Mouse (Mus musculus) spleen, postnatal 14 days (tissue): ENCODE measurements around the gene Schip1.

Experiments used
- DNase-seq, 2 experiments: peaks; one replicate each; pipeline ENCODE4 v3.0.0; 2021 to 2022; ENCODE audit warnings: low spot score in 2 of 2

The Schip1 gene

GRCm38 (mm10) chr3:68583771-68584511, 519.3 kb downstream of the Schip1 start:
- DNase-seq, result no peak

DNA sequence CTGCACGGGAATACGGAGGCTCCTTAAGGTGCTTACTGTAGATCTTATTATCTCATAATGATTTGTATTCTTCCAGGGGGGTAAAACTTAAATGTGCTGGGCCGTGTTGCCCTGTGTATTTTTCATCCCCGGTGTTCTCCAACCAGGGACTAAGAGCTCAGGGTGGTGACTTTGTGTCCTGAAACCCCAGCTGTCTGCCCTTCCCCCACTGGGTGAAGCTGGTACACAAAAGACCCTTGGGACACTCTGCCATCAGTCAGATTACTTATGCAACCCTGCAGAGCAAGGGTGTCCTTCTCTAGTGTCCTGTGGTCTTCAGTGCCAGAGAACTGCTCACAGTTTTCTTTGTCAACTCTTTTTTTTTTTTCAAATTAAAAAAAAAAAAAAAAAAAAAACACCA, 520.6 kb downstream of the Schip1 start:
- DNase-seq, result no peak

DNA sequence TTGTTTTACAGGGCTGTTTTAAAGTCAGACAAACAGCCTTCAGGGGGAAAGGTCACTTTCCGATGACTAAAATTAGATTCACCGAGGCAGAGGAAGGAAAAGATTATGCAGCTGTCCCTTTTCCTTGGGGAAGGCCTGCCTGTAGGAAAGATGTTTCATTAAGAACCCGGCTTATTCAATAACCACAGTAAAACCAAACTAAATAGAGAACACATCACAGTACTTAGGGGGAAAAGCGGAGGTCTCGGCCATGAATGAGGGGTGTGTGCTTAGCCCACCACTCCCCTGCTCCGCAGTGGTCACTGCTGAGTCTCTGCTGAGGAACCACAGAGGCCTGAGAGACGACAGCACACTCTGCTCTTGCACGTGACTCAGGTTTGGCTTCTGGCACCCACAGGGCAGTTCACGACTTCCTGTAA, 522.1 kb downstream of the Schip1 start:
- no peak for DNase-seq

DNA sequence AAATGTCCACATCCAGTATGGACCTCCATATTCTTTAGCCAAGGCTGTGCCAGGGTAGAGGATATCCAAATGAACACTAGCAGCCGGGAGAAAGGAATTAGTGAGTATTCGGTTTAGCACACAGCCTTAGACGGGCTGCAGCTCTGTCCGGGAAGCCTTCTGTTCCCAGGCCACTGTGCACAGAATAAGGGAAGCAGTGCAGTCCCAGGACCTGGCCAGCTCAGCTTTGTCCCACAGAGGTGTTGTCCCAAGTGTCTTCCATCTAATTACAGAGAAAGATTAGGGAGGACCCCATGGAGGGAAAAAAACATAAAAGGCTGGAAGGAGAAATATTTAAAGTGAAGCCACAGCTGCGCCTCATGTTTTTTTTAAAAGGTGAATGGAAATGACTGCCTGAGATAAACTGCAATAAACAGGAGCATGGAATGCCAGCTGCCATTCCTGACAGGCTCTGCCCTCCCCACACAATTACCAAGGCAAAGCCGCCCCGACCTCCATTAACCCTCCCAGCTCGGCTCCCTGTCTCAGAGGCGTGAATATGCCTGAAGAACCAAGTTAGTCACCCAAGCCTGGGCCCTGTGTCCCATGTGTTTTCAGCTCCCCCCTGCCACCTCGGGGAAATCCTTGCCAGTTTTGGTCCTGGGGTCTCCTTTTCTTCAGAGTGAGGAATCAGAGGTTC, 523.1 kb downstream of the Schip1 start:
- DNase-seq, result no peak

DNA sequence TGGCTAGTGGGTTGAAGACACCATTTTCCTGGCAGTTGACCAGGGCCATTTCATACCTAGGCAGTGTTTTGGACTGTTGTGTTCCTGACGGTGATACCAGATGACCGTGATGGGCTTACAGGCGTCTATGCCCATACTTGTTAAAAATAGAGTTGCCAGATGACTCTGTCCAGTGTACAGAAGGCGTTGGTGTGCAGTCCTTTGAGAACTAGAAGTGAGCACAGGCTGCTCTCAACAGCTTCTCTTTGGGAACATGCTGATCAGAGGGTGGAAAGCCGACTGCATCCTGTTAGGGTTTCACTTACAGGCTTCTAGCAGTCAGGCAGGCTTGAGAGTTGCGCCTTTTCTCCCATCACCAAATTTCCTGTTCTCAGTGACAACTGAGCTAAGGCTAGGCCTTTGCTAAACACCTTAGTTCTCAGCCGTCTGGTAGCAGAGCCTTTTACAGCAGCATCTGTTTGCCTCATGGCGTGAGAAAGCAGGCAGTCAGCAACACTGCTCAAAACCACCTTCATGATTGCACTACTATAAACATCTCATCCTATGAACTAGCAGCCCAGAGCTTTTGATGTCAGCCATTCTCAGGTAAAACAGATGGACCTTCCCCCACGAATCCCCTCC, 524.7 kb downstream of the Schip1 start:
- no peak for DNase-seq

GRCm38 (mm10) chr3:68590436-68590835, 525.8 kb downstream of the Schip1 start:
- DNase-seq, result no peak

GRCm38 (mm10) chr3:68592575-68592974, 528.0 kb downstream of the Schip1 start:
- DNase-seq, result no peak

- no peak for DNase-seq
Measured at GRCm38 (mm10) chr3:68593073-68593867, 528.7 kb downstream of the Schip1 start.

GRCm38 (mm10) chr3:68595316-68595925, 530.8 kb downstream of the Schip1 start:
- no peak for DNase-seq

GRCm38 (mm10) chr3:68596938-68597337, 532.3 kb downstream of the Schip1 start:
- DNase-seq, result no peak

- no peak for DNase-seq
Measured at GRCm38 (mm10) chr3:68602891-68603290, 538.3 kb downstream of the Schip1 start.

- no peak for DNase-seq
Measured at GRCm38 (mm10) chr3:68604467-68604866, 539.9 kb downstream of the Schip1 start.

- no peak for DNase-seq
Measured at GRCm38 (mm10) chr3:68604962-68605361, 540.4 kb downstream of the Schip1 start.

DNA sequence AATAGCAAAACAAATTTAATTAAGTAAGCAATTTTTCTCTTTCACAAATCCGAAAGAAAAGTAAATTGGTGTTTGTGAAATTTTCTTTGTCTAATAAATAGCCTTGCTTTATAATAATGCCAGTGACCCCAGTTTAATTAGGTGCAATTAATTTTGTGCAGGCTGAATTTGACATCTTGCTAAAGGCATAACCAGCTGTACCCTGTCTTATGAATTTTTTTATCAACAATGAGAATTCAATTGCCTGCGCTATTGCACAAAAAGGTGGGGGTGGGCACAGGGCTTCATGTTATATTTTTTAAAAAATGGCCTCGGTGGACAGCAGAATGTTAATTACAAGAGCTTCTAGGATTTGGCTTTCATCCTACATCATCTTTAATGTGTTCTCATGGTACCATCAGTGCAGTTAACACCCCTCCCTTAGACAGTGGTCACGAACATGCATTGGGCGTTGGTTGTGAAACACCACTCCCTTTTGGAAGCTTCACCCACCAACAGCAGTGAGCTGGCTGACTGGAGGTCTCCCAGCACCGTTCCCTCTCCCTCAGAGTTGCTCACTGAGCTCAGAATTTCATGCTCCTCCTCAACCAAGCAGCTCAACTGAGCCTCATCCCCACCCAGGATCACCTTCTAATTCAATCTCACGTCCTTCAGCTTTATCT, 541.5 kb downstream of the Schip1 start:
- no peak for DNase-seq

GRCm38 (mm10) chr3:68606730-68607129, 542.1 kb downstream of the Schip1 start:
- DNase-seq, result no peak

DNA sequence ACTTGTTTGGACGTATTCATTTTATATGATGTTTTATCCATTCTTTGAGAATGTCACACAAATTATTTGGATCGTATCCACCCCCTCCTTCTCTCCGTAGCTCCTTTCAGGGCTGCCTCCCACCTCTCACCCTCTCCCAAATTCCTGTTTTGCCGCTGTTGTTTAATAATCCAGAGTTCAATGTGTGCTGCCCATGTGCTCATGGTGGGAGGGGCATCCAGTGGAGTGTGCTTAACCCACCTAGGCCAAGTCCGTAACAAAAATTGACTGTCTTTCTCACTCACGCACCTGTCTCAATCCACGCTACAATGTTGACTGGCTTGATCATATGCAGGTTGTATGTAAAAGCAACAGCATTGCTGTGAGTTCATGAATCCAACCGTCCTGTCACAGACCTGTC, 542.7 kb downstream of the Schip1 start:
- no peak for DNase-seq

- no peak for DNase-seq
Measured at GRCm38 (mm10) chr3:68608848-68609497, 544.4 kb downstream of the Schip1 start.

DNA sequence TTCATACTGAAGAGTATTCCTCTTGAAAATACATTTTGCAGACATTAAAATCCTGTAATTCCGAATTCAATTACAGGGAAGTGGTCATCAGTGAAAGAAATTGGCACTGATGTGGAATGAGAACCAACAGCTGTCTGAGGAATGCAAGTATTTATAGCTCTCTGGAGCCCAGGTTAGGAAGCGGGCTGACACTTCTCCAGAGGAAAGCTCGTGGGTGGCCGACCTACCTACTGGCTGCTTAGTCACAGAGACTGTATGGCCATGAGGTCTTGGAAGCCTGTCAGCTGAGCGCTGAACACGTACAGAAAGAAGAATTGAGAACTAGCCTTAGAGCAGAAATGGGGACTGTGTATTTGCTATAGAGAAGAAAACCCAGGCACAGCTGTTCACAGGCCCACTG, 545.4 kb downstream of the Schip1 start:
- no peak for DNase-seq

- DNase-seq, result no peak
Measured at GRCm38 (mm10) chr3:68610598-68611261, 546.1 kb downstream of the Schip1 start.
